Mouse (Mus musculus) heart, adult 18-20 months (tissue): Measurements from ENCODE around the gene Vapb. TPM values are rescaled to one million over a fixed set of nuclear protein-coding genes. Genes with fewer than 3 reads are reported as not detected.

Experiments
- DNase-seq, 2 experiments: peaks; one replicate each; pipeline ENCODE4 v3.0.0; 2021 to 2022; ENCODE audit warnings: mixed read lengths in 1 of 2
- total RNA-seq, 2 experiments: library from RNA; stranded (reverse); gene quantifications; 2 replicates each; pipeline ENCODE4 v1.2.3; 2021

Vapb gene
- total RNA-seq, 2 experiments from 2014 or later = 111 to 126 TPM

- no peak for DNase-seq
These were observed 54.8 kb downstream of the Vapb start for GRCm38 (mm10) chr2:173791904-173792757.

DNA sequence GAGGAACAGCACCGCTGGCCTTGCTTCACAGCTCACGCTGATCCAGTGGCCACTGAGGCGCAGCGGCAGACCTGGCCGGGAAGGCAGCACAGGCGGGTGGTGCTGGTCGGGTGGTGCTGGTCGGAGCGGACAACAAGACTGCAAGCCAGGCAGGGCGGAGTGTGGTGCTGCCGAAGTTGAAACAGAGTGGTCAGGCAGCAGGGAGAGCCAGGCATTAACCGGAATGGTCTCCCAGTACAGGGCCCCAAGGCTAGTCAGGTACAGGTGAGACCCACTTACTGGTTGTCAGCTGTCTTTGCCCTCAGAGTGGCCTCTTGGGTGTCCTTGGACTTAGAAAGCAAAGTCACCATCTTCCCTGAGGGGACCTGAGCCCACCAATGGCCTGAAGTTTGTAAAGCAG lies 56.7 kb downstream of the Vapb start:
- no peak for DNase-seq

DNA sequence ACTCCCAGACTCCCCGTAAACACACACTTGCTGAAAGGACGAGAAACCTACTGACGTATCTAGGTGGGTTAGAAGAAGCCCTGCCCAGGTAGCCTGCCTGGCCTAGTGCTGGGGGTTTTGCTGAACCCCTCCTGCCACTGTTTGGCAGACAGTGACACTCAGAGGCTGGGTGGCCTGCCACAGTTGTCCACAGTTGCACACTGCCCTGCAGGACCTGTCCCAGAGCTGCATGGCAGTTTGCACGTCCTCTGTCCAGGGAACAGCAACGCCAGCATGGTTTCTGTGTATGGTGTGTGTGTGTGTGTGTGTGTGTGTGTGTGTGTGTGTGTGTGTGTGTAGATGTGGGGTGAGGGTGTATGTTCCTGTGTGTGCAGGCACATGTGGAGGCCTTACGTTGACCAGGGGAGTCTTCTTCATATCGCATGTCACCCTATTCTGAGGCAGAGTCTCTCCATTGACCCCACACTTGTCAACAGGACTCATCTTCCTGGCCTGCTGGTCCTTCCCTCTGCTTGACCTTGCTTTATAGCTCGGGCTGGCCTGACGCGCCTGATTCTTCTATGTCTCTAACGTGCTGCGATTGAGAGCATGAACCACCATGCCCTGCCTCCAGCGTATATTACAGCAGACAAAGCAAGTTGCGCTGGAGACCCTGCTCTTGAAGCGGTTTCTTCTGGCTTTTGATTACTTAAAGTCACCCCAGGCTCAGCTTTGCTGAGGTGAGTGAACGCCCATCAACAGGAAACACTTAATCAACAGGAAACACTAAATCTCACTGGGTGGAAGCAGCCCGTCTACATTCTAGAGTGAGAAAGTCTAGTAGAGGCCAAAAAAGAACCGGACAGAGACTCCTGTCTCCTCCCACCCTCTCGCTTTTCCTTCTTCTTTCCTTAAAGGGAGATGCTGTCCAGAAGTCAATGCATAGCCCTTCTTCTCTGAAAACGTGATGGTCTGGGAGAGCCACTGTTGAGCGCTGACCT lies 57.5 kb downstream of the Vapb start:
- DNase-seq = no peak

DNA sequence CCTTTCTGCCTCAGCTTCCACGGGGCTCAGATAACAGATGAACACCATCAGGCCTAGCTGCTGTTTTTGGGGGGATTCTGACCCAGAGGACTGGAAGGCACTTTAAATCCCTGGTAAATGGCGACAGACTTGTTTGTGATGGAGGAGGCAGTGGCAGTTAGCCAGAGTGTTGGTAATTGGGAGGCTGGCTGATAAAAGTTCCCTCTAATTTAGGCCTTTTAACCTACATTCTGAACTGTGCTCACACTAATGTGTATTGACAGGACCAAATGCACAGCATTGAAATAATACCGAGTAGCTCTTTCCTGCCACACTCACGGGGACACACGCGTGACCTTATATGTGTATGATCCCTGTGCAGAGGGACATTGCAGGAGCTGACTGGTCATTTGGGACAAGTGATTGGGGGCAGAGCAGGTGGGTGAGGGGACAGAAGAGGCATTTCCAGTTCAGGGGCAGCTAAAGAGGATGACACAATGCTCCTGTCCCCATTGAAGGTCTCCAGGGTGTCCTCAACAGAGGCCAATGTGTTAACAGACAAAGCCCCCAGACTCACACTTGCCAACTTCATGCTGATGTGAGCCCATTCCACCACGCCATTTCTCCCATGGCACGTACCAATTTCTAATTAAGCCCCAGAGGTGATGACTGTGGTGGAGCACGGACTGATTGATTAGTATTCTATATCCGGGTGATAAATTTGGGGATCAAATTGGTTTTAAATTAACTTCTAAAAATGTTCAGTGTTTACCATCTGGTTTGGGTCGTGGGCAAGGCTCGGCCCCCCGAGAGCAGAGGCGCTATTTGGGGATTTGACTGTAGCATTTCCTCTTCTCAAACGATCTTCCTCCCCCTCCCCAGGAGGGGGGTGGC lies 58.7 kb downstream of the Vapb start:
- DNase-seq = no peak

DNA sequence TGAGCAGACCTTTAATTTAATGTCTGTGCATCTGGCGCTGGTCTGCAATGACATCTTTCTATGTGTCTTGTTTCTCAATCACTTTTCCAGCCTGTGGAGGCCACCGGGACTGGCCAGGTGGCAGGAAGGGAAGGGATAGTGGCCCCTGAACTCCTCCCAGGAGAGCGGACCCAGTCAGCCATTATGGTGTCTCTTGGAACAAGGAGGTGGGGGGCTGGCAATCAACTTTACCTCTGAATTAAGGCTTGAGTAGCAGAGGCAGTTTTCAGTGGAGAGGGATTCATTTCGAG lies 59.3 kb downstream of the Vapb start:
- no peak for DNase-seq

DNA sequence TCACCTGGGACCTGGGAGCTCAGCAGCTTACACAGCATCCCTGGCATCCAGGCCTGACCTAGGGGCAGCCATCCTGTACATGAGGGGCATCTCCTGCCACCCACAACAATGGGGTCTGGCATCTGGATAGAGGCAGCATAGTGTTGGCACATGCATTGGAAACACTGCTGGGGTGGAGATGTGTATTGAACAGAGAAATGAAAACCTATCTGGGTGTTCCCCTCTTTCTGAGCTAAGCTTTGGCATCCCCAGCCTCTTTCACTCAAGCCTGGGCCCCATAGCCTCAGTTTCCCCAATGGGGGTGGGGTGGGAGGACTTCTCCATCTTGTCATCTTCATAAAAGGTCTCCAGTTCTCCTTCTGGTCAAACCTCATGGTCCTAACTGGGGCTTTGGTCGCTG lies 62.2 kb downstream of the Vapb start:
- DNase-seq = no peak

GRCm38 (mm10) chr2:173800566-173800965 lies 63.3 kb downstream of the Vapb start:
- no peak for DNase-seq

DNA sequence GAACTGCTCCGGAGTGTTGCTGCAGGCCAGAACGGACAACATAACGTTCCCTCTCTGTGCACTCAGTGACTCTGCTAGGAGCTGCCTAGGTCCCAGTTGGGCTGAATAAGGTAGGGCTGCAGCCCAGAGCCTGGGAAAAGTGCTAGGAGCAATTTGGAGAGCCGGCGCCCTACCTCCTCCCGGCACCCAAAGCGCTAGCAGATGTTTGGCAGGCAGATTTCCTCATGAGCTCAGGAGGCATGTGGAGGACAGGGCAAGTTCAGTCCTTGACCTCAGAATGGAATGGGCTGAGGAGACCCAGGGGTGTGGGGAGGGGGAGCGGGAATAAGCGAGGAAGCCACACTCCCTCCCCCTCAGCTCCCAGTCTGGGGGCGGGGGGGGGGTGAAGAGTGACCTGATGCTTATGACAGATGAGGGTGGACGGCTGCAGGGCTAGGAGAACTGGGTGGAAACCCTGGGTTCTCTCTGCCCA lies 64.1 kb downstream of the Vapb start:
- peak; percentile 58 to 70 for DNase-seq

GRCm38 (mm10) chr2:173802176-173802575 lies 64.9 kb downstream of the Vapb start:
- no peak for DNase-seq

DNA sequence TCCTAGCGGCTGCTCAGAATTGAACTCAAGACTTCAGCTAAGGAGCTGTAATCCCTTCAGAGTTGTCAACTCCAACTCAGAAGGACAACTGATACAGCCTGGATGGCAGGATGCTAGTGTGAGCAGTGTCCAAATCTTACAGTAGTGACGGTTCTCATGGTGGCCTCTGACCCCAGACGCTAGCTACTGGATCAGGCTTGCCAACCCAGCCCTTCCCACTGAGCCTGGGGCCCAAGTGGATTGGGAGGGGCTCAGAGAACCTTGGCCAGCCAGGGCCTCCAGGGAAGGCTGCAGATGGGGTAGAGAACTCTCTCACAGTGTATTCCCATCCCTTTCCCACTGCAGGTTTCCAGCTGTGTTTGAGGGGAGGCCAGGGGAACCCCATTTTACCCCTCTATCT lies 65.6 kb downstream of the Vapb start:
- peak in 1 of 2 experiments; percentile 35 for DNase-seq

DNA sequence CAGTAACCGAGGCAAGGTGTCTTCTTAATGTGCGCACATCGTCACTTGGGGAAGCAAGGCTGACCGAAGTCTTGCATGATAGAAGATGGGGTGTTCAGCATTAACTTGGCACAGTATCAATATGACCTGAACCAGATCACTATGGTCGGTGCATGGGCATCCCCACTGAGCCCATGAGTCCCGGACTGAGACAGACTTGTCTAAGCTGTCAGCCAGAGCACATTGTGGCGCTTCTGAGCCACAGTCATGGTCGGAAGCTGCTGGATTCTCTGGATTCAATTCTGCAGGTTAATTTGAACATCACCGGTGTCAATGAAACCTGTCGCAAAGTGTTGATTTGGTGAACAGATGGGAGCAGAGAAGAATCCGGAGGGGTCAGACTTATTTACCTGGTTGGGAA lies 66.5 kb downstream of the Vapb start:
- DNase-seq = no peak

- no peak for DNase-seq
These were observed 69.3 kb downstream of the Vapb start for GRCm38 (mm10) chr2:173806621-173807020.

GRCm38 (mm10) chr2:173808942-173809341 lies 71.6 kb downstream of the Vapb start:
- no peak for DNase-seq

DNA sequence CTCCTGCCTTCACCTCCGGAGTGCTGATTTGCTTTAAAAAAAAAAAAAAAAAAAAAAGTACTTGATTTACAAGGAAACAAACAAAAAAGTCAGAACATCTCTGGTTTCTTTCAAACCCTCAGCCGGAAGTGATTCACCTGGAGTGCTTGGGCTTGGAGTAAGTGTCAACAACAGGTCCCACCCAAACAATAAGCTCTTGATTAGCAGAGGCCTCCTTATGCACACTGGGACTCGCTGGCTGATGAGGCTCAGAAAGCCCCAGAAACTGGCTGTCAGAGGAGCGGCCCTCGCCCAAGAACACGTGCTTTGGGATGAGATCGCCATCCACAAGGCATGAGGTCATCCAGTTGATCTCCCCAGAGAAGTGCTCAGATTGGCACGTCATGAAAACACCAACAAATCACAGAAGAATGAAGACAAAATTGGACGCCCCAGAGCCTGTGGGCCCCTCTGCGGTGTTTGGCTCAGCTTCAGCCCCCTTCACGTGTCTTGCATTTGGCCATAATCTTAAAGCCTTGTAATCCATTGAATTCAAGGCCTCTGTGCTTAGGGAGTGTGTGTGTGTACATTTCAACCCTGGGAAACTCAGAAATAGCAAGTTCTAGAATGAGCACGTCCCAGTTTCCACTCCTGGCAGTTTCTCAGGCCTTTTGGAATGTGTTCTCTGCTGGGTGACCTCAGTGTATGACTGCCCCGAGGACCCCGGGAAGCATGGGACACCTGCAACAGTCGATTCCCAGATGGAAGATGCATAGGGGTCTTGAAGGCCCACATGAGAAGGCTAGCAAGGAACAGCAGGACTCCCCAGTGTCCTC lies 72.9 kb downstream of the Vapb start:
- DNase-seq = peak; percentile 65 to 74

- no peak for DNase-seq
These were observed 73.5 kb downstream of the Vapb start for GRCm38 (mm10) chr2:173810851-173811130.

DNA sequence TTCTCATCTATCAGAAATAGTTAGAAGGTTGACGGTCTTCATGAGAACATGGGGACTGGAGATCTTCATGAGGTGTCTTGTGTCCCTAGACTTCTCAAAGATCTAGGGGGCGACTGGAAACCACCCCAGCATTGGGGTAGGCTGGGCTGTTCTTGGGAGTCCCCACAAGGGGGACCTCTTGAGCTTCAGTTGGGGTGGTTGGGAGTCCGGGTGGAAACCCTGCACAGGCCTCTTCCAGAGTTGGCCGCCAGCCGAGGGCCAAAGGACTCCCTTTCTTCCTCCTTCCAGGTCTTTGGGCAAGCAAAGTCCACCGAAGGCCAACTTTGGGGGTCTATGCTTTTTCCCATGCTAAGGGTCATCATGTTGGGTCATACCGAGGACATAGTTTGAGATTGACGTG lies 74.5 kb downstream of the Vapb start:
- no peak for DNase-seq

GRCm38 (mm10) chr2:173813071-173813470 lies 75.8 kb downstream of the Vapb start:
- no peak for DNase-seq

GRCm38 (mm10) chr2:173826287-173826686 lies 89.0 kb downstream of the Vapb start:
- no peak for DNase-seq

GRCm38 (mm10) chr2:173827228-173827627 lies 89.9 kb downstream of the Vapb start:
- no peak for DNase-seq

DNA sequence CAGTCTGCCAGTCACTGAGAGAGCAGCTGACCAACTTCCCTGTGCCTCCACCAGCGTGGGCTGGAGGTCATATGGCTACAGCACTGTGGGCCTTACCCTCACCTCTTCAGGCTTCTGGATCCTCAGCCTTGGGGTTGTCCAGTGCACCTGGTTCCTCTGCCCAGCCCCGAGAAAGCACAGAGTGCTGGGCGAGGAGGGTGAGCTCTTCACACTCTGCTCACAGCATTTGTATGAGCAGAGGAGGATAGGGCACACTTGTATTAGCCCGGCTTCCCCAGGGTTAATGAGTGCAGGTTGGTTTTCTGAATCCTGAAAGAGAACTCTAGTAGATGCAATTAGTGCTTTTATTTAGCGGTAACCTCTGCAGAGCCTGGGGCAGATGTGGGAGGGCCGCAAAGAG lies 90.8 kb downstream of the Vapb start:
- DNase-seq = no peak

DNA sequence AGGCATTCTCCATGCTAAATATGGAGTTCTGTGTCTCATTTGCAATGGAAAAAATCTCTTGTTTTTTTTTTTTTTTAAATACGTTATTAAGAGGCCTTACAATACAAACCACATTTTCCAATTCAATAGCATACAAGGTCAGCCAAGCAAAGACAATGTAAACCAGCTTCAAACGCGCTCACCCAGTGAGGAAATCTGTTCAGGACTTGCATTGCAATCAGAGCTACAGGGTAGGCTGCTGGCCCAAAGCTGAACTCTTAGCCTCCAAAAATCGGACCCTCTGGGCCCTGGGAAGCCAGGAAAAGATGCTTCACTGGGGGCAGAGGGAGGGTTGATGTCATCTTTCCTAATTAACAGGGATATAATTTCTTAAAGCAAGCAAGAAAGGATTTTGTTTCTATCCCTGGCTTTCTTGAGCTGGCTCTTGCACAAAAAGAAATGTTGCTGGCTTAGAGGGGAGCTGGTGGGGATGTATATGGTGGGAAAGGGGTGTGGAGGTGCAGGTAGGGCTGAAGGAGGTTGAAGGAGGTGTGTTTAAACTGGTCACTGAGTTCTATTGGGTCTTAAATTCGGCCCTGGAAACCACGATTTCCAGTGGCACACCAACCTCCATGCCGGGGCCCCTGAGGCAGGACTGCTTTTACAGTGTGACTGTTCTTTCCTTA lies 95.6 kb downstream of the Vapb start:
- no peak for DNase-seq
